Mouse (Mus musculus): ENCODE measurements around the gene Serpine1.

DNA sequence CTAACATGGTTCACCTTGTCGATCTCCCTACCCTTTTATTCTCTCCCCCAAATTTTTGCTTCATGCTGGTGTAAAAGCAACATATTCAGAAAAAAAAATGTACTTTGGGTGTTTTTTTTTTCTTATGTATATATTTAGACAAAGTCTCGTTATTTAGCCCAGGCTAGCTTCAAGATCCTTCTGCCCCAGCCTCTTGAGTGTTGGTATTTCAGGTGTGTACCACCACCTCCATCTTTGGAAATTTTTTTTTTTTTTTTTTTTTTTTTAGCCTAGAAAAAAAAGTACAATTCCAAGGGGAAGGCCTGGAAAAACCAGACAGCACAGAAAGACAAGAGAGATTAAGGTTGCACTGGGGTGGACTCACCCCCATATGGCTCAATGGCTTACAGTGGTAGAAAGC lies 44.9 kb upstream of the Serpine1 start:
- TF ChIP-seq CTCF (IDR thresholded peaks at IDR 0.05; ENCODE audit: low read depth, low read length) (no peak), POLR2A (IDR thresholded peaks at IDR 0.05; ENCODE audit: extremely low read depth, insufficient read depth, low read length) (no peak)
